Mouse (Mus musculus): Measurements from ENCODE around the gene Grik4.

Grik4 gene

GRCm38 (mm10) chr9:42865036-42865829, 79.1 kb downstream of the Grik4 start:
- no peak for ATAC-seq (ENCODE audit: insufficient number of reproducible peaks, low FRiP score, low TSS enrichment)

- ATAC-seq (ENCODE audit: insufficient number of reproducible peaks, low FRiP score, low TSS enrichment) = no peak
Measured at GRCm38 (mm10) chr9:42863360-42863759, 80.9 kb downstream of the Grik4 start.

- no peak for ATAC-seq (ENCODE audit: insufficient number of reproducible peaks, low FRiP score, low TSS enrichment)
Measured at GRCm38 (mm10) chr9:42861711-42862110, 82.6 kb downstream of the Grik4 start.

- ATAC-seq (ENCODE audit: insufficient number of reproducible peaks, low FRiP score, low TSS enrichment) = no peak
Measured at GRCm38 (mm10) chr9:42861238-42861637, 83.1 kb downstream of the Grik4 start.

GRCm38 (mm10) chr9:42859959-42860794, 84.1 kb downstream of the Grik4 start:
- ATAC-seq (ENCODE audit: insufficient number of reproducible peaks, low FRiP score, low TSS enrichment) = no peak

GRCm38 (mm10) chr9:42858998-42859690, 85.1 kb downstream of the Grik4 start:
- ATAC-seq (ENCODE audit: insufficient number of reproducible peaks, low FRiP score, low TSS enrichment) = no peak

- no peak for ATAC-seq (ENCODE audit: insufficient number of reproducible peaks, low FRiP score, low TSS enrichment)
Measured at GRCm38 (mm10) chr9:42858576-42858975, 85.7 kb downstream of the Grik4 start.

- ATAC-seq (ENCODE audit: insufficient number of reproducible peaks, low FRiP score, low TSS enrichment) = no peak
Measured at GRCm38 (mm10) chr9:42857756-42858155, 86.5 kb downstream of the Grik4 start.

GRCm38 (mm10) chr9:42853077-42853476, 91.2 kb downstream of the Grik4 start:
- no peak for ATAC-seq (ENCODE audit: insufficient number of reproducible peaks, low FRiP score, low TSS enrichment)

GRCm38 (mm10) chr9:42850063-42850462, 94.2 kb downstream of the Grik4 start:
- no peak for ATAC-seq (ENCODE audit: insufficient number of reproducible peaks, low FRiP score, low TSS enrichment)

- ATAC-seq (ENCODE audit: insufficient number of reproducible peaks, low FRiP score, low TSS enrichment) = no peak
Measured at GRCm38 (mm10) chr9:42848061-42848460, 96.2 kb downstream of the Grik4 start.

GRCm38 (mm10) chr9:42846676-42847425, 97.4 kb downstream of the Grik4 start:
- no peak for ATAC-seq (ENCODE audit: insufficient number of reproducible peaks, low FRiP score, low TSS enrichment)

- no peak for ATAC-seq (ENCODE audit: insufficient number of reproducible peaks, low FRiP score, low TSS enrichment)
Measured at GRCm38 (mm10) chr9:42846139-42846538, 98.2 kb downstream of the Grik4 start.

GRCm38 (mm10) chr9:42844301-42844700, 100.0 kb downstream of the Grik4 start:
- no peak for ATAC-seq (ENCODE audit: insufficient number of reproducible peaks, low FRiP score, low TSS enrichment)

- ATAC-seq (ENCODE audit: insufficient number of reproducible peaks, low FRiP score, low TSS enrichment) = no peak
Measured at GRCm38 (mm10) chr9:42838299-42838698, 106.0 kb downstream of the Grik4 start.

GRCm38 (mm10) chr9:42837498-42837897, 106.8 kb downstream of the Grik4 start:
- no peak for ATAC-seq (ENCODE audit: insufficient number of reproducible peaks, low FRiP score, low TSS enrichment)

- no peak for ATAC-seq (ENCODE audit: insufficient number of reproducible peaks, low FRiP score, low TSS enrichment)
Measured at GRCm38 (mm10) chr9:42831558-42831957, 112.7 kb downstream of the Grik4 start.

GRCm38 (mm10) chr9:42819247-42819646, 125.0 kb downstream of the Grik4 start:
- no peak for ATAC-seq (ENCODE audit: insufficient number of reproducible peaks, low FRiP score, low TSS enrichment)

- no peak for ATAC-seq (ENCODE audit: insufficient number of reproducible peaks, low FRiP score, low TSS enrichment)
Measured at GRCm38 (mm10) chr9:42816815-42817214, 127.5 kb downstream of the Grik4 start.

- no peak for ATAC-seq (ENCODE audit: insufficient number of reproducible peaks, low FRiP score, low TSS enrichment)
Measured at GRCm38 (mm10) chr9:42809146-42809545, 135.1 kb downstream of the Grik4 start.
